In the genomic region with DNA sequence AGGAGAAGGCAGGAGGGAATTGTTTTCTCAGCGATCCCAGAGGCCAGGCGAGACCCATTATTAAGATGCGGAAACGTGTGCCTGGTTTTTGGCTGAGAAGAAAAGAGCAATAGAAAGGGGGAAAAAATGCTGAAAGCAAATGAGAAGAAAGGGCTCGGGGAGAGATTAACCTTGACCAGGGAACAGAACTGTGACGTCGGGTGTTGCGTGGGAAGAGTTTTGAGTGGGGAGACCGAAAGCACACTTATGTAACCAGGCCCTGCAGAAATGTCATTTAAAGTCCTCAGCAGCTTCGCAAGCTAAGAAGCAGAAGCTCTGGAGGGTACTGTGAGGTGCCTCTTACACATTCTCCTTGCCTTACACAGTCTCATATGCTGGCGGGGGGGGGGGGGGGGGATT, we compare ENCODE assay signal across 12 mouse cellular contexts.
DNase-seq lines count a peak whose midpoint lies in the region; ATAC-seq and TF ChIP-seq lines count a peak whose summit lies in the region.
"Had no signal": no experiment of that assay in that cellular context is flagged by ENCODE, and none has a peak within 500 bp of the region (broad histone marks: within the 10 kb centered on the region; RNA-seq: fewer than 3 reads in every experiment).

No protein-coding gene starts in this region.

- no peak overlapping the region for H3K27ac ChIP-seq in kidney, embryonic 16.5 days (ENCODE audit: low read length)
- 0 out of 2 replicates have a peak overlapping the region, but pooled peaks have one; percentile 12 for H3K27ac ChIP-seq in liver, postnatal 0 days (ENCODE audit: low read depth)
- H3K27ac ChIP-seq in forebrain, embryonic 13.5 days, result no peak overlapping the region
- H3K27ac ChIP-seq: hindbrain, embryonic 14.5 days had no signal

- H3K9me3 ChIP-seq in kidney, embryonic 16.5 days (ENCODE audit: low read length), result no peaks in the 10 kb centered on the region
- H3K9me3 ChIP-seq in liver, postnatal 0 days (ENCODE audit: low read length), result no peaks in the 10 kb centered on the region
- no peaks in the 10 kb centered on the region for H3K9me3 ChIP-seq in forebrain, embryonic 13.5 days (replicated peaks)

- 52% methylated on average over 11 of the region's 11 CpGs for WGBS in kidney, embryonic 16.5 days
- WGBS in liver, postnatal 0 days (ENCODE audit: insufficient replicate concordance), result 66% methylated on average over 11 of the region's 11 CpGs
- 26% methylated on average over 10 of the region's 11 CpGs for WGBS in forebrain, embryonic 13.5 days

- no peak for ATAC-seq in kidney, embryonic 16.5 days (ENCODE audit: low FRiP score, low TSS enrichment)
- no peak for ATAC-seq in liver, postnatal 0 days
- no peak for ATAC-seq in forebrain, embryonic 13.5 days
- ATAC-seq: Patski had no signal

- no peaks in the 10 kb centered on the region for H3K27me3 ChIP-seq in kidney, embryonic 16.5 days (ENCODE audit: insufficient read depth, low read length)
- no peaks in the 10 kb centered on the region for H3K27me3 ChIP-seq in liver, postnatal 0 days (ENCODE audit: insufficient read depth, low read length)
- no peaks in the 10 kb centered on the region for H3K27me3 ChIP-seq in forebrain, embryonic 13.5 days
- H3K27me3 ChIP-seq: Patski had no signal

- peak; percentile 6 for DNase-seq in kidney, adult 9 months
- peak; percentile 51 for DNase-seq in adrenal gland, postnatal 14 days
- DNase-seq in frontal cortex, postnatal 10 days (ENCODE audit: low spot score in 2 of 2), result peak; percentile 23 to 24
- no peak for DNase-seq in liver, postnatal 0 days
- DNase-seq in cerebellum, postnatal 14 days, result no peak
- no peak for DNase-seq in gastrocnemius, postnatal 4 days (ENCODE audit: low spot score in 2 of 2)
- DNase-seq: cerebellum, adult 11 months had no signal

- no peak for TF ChIP-seq EP300 in liver, postnatal 0 days (IDR thresholded peaks at IDR 0.05; ENCODE audit: low read depth)

- no peak overlapping the region for H3K4me3 ChIP-seq in kidney, embryonic 16.5 days (ENCODE audit: low read length)
- no peak overlapping the region for H3K4me3 ChIP-seq in liver, postnatal 0 days (ENCODE audit: low read depth, low read length)
- H3K4me3 ChIP-seq in forebrain, embryonic 13.5 days, result no peak overlapping the region
- H3K4me3 ChIP-seq: erythroblast, embryonic 14.5 days had no signal

- TF ChIP-seq CTCF in liver, postnatal 0 days (IDR thresholded peaks at IDR 0.05; ENCODE audit: low read depth), result no peak

- no peak overlapping the region for H3K4me2 ChIP-seq in kidney, embryonic 16.5 days (replicated peaks; ENCODE audit: low read depth, low read length)
- peak overlapping the region; percentile 57 for H3K4me2 ChIP-seq in liver, postnatal 0 days (ENCODE audit: low read depth, low read length)
- H3K4me2 ChIP-seq in forebrain, embryonic 13.5 days, result no peak overlapping the region
- H3K4me2 ChIP-seq: hindbrain, embryonic 14.5 days had no signal

- H3K4me1 ChIP-seq in kidney, embryonic 16.5 days (ENCODE audit: insufficient read depth, low read length), result peaks cover 22% of the 10 kb centered on the region
- peaks cover 10% of the 10 kb centered on the region for H3K4me1 ChIP-seq in liver, postnatal 0 days (ENCODE audit: insufficient read depth)
- H3K4me1 ChIP-seq in forebrain, embryonic 13.5 days, result no peaks in the 10 kb centered on the region

- no peak overlapping the region for H3K9ac ChIP-seq in kidney, embryonic 16.5 days (replicated peaks; ENCODE audit: low read length)
- no peak overlapping the region for H3K9ac ChIP-seq in liver, postnatal 0 days (replicated peaks)
- no peak overlapping the region for H3K9ac ChIP-seq in forebrain, embryonic 13.5 days
- H3K9ac ChIP-seq: hindbrain, embryonic 14.5 days had no signal

- no peaks in the 10 kb centered on the region for H3K36me3 ChIP-seq in kidney, embryonic 16.5 days (ENCODE audit: insufficient read depth, low read length)
- no peaks in the 10 kb centered on the region for H3K36me3 ChIP-seq in liver, postnatal 0 days (replicated peaks; ENCODE audit: insufficient read depth, low read length)
- H3K36me3 ChIP-seq in forebrain, embryonic 13.5 days (ENCODE audit: poor library complexity, severe bottlenecking), result no peaks in the 10 kb centered on the region

Comparison
In these comparisons a context has a peak if more than half of its experiments do, and no peak if none do; other contexts are left out.
1. DNase-seq: peak in kidney, adult 9 months (single experiment), adrenal gland, postnatal 14 days (single experiment) and frontal cortex, postnatal 10 days (2 of 2); none in liver, postnatal 0 days (single experiment), cerebellum, postnatal 14 days (0 of 2) and gastrocnemius, postnatal 4 days (0 of 2).